Mouse (Mus musculus) bone marrow macrophage, adult 2 months (primary cell): ENCODE results near the gene Rtp3.

Source experiments
- CTCF ChIP-seq: IDR thresholded peaks from 2 replicates; pipeline ENCODE4 v1.5.1; 2012; ENCODE audit warnings: low read depth, mild to moderate bottlenecking, low read length, moderate library complexity
- POLR2A ChIP-seq: IDR thresholded peaks from 2 replicates; pipeline ENCODE4 v1.6.1; 2012; ENCODE audit warnings: mild to moderate bottlenecking, low read depth, low read length, borderline replicate concordance

GRCm38 (mm10) chr9:110951866-110952265 lies 38.5 kb downstream of the Rtp3 start:
- no peak for TF ChIP-seq CTCF
- TF ChIP-seq POLR2A = no peak
